Mouse (Mus musculus): ENCODE results near the gene Rpl9-ps1.

DNA sequence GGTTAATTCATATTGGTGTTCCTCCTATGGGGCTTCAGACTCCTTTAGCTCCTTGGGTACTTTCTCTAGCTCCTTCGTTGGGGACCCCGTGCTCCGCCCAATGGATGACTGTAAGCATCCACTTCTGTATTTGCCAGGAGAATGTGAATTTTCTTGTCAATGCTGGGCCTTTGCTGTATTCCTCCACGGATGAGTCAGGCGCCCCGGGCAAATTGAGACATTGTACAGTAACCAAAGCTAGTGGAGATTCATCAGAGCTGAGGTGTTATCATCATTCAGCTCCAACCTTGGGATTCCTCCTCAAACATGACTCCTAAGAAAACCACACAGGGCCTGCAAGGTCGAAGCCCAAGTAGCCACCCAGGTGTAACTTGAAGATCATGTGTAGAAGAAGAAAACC, 47.6 kb downstream of the Rpl9-ps1 start:
- TF ChIP-seq CTCF (IDR thresholded peaks at IDR 0.05; ENCODE audit: low read depth, low read length), result no peak
- TF ChIP-seq POLR2A (IDR thresholded peaks at IDR 0.05; ENCODE audit: borderline replicate concordance, low read depth, low read length), result no peak
